Mouse (Mus musculus): ENCODE results near the gene Lrmp.
"Not testable (repeated sequence)": the region's sequence is repeated elsewhere in the genome, so short reads cannot be mapped to it uniquely, and the experiment has no call there.

Gene Lrmp

GRCm38 (mm10) chr6:145115476-145116097, at the start of gene Lrmp:
Gene Lrmp (plus strand): TSS chr6:145115653.
- DNase-seq (ENCODE audit: low read depth) = peak; percentile 98

- peak; percentile 37 for DNase-seq (ENCODE audit: low read depth)
Observed at GRCm38 (mm10) chr6:145066416-145066815, 49.0 kb upstream of the Lrmp start.

- no peak for DNase-seq (ENCODE audit: low read depth)
Observed at GRCm38 (mm10) chr6:145067679-145068078, 47.8 kb upstream of the Lrmp start.

- DNase-seq (ENCODE audit: low read depth) = no peak
Observed at GRCm38 (mm10) chr6:145069397-145069796, 46.1 kb upstream of the Lrmp start.

GRCm38 (mm10) chr6:145069921-145070320, 45.5 kb upstream of the Lrmp start:
- no peak for DNase-seq (ENCODE audit: low read depth)

GRCm38 (mm10) chr6:145074461-145074860, 41.0 kb upstream of the Lrmp start:
- DNase-seq (ENCODE audit: low read depth) = no peak

- DNase-seq (ENCODE audit: low read depth) = no peak
Observed at GRCm38 (mm10) chr6:145075088-145075547, 40.3 kb upstream of the Lrmp start.

GRCm38 (mm10) chr6:145075548-145076224, 39.8 kb upstream of the Lrmp start, which contains the start of gene Bcat1:
Gene Bcat1 (minus strand): TSS chr6:145076184.
- DNase-seq (ENCODE audit: low read depth) = no peak

GRCm38 (mm10) chr6:145076286-145076685, 39.2 kb upstream of the Lrmp start:
- DNase-seq (ENCODE audit: low read depth) = no peak

- no peak for DNase-seq (ENCODE audit: low read depth)
Observed at GRCm38 (mm10) chr6:145079087-145079759, 36.2 kb upstream of the Lrmp start.

- DNase-seq (ENCODE audit: low read depth) = no peak
Observed at GRCm38 (mm10) chr6:145081721-145082120, 33.7 kb upstream of the Lrmp start.

GRCm38 (mm10) chr6:145084343-145085117, 30.9 kb upstream of the Lrmp start:
- no peak for DNase-seq (ENCODE audit: low read depth)

GRCm38 (mm10) chr6:145088451-145089113, 26.9 kb upstream of the Lrmp start:
- DNase-seq (ENCODE audit: low read depth) = peak; percentile 71

GRCm38 (mm10) chr6:145089373-145089772, 26.1 kb upstream of the Lrmp start:
- peak; percentile 76 for DNase-seq (ENCODE audit: low read depth)

- peak; percentile 46 for DNase-seq (ENCODE audit: low read depth)
Observed at GRCm38 (mm10) chr6:145090201-145090863, 25.1 kb upstream of the Lrmp start.

- DNase-seq (ENCODE audit: low read depth) = peak; percentile 60
Observed at GRCm38 (mm10) chr6:145090928-145091327, 24.5 kb upstream of the Lrmp start.

GRCm38 (mm10) chr6:145091998-145092397, 23.5 kb upstream of the Lrmp start:
- DNase-seq (ENCODE audit: low read depth) = no peak

- DNase-seq (ENCODE audit: low read depth) = not testable (repeated sequence)
Observed at GRCm38 (mm10) chr6:145093038-145093622, 22.3 kb upstream of the Lrmp start.

- DNase-seq (ENCODE audit: low read depth) = no peak
Observed at GRCm38 (mm10) chr6:145094431-145094830, 21.0 kb upstream of the Lrmp start.

GRCm38 (mm10) chr6:145100923-145101322, 14.5 kb upstream of the Lrmp start:
- DNase-seq (ENCODE audit: low read depth) = no peak

Measured in 416B (cell line).